ENCODE assay signal across 8 mouse cellular contexts in the genomic region with DNA sequence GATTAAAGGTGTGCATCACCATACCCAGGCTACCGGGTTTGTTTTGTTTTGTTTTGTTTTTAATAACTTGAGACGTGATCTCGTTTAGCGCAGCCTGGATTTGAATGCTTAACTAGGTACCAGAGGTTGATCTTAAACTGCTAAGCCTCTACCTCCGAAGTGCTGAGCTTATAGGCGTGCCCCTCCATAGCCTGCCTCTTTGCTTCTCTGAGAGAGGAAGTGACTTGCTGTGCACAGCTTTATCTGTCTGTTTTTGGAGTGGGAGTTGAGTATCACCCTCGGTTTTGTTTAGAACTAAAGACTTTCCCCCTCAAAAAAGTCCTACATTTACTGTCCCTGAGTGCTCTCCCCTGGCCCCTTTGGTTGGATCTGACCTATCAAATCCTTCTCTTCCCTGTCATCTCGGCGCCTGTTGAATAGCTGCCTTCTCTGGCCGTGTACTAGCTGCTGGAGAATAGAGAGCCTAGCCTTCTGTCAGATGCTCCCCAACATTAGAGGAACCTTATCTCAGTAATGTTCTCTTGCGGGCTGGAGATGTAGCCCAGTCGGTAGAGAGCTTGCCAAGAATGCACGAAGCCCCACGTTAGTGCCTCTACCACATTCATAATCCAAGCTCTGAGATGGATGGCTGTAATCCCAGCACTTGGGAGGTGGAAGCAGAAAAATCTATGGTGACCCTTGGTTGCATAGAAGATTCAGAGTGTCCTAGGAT. TPM values are rescaled to one million over a fixed set of nuclear protein-coding genes. Genes with fewer than 3 reads are reported as not detected.
DNase-seq lines count a peak whose midpoint lies in the region; ATAC-seq lines count a peak whose summit lies in the region.
"Had no signal": no experiment of that assay in that cellular context is flagged by ENCODE, and none has a peak within 500 bp of the region (broad histone marks: within the 10 kb centered on the region; RNA-seq: fewer than 3 reads in every experiment).

No protein-coding gene starts in this region.

- peak overlapping the region; percentile 76 for H3K4me2 ChIP-seq in midbrain, embryonic 13.5 days (replicated peaks)
- no peak overlapping the region for H3K4me2 ChIP-seq in midbrain, embryonic 11.5 days
- peak overlapping the region; percentile 74 for H3K4me2 ChIP-seq in liver, embryonic 15.5 days

- no peak overlapping the region for H3K4me3 ChIP-seq in midbrain, embryonic 13.5 days (replicated peaks)
- no peak overlapping the region for H3K4me3 ChIP-seq in midbrain, embryonic 11.5 days (ENCODE audit: low read depth, low read length)
- peak overlapping the region; percentile 97 for H3K4me3 ChIP-seq in liver, embryonic 15.5 days (replicated peaks)

- H3K4me1 ChIP-seq in midbrain, embryonic 13.5 days (replicated peaks): peaks cover 29% of the 10 kb centered on the region
- H3K4me1 ChIP-seq in midbrain, embryonic 11.5 days (ENCODE audit: control insufficient read depth, insufficient read depth, low read length): peaks cover 8% of the 10 kb centered on the region; the same call in 1 of the 2 replicates
- H3K4me1 ChIP-seq in liver, embryonic 15.5 days (replicated peaks): peaks cover 36% of the 10 kb centered on the region

- ATAC-seq in midbrain, embryonic 13.5 days: no peak
- no peak for ATAC-seq in midbrain, embryonic 11.5 days (ENCODE audit: low FRiP score)
- peak; percentile 61 for ATAC-seq in common myeloid progenitor, adult 5-6 weeks (replicated peaks; ENCODE audit: low read depth, poor library complexity, severe bottlenecking)
- no peak for ATAC-seq in liver, embryonic 15.5 days (ENCODE audit: insufficient read depth)

- H3K9me3 ChIP-seq in midbrain, embryonic 13.5 days: no peaks in the 10 kb centered on the region
- H3K9me3 ChIP-seq in midbrain, embryonic 11.5 days (ENCODE audit: control insufficient read depth, low read length): no peaks in the 10 kb centered on the region
- no peaks in the 10 kb centered on the region for H3K9me3 ChIP-seq in liver, embryonic 15.5 days (replicated peaks)

- WGBS in midbrain, embryonic 13.5 days: 59% methylated on average over 14 of the region's 14 CpGs
- 64% methylated on average over 14 of the region's 14 CpGs for WGBS in midbrain, embryonic 11.5 days
- WGBS in liver, embryonic 15.5 days (ENCODE audit: insufficient replicate concordance): 13% methylated on average over 14 of the region's 14 CpGs

- no peak overlapping the region for H3K27ac ChIP-seq in midbrain, embryonic 13.5 days
- no peak overlapping the region for H3K27ac ChIP-seq in midbrain, embryonic 11.5 days (ENCODE audit: low read depth, low read length)
- H3K27ac ChIP-seq in liver, embryonic 15.5 days (replicated peaks): peak overlapping the region; percentile 68

- H3K9ac ChIP-seq in midbrain, embryonic 13.5 days (replicated peaks): no peak overlapping the region
- H3K9ac ChIP-seq in midbrain, embryonic 11.5 days (ENCODE audit: low read length): no peak overlapping the region
- H3K9ac ChIP-seq in liver, embryonic 15.5 days: peak overlapping the region; percentile 2; the same call in 1 of the 2 replicates

- H3K36me3 ChIP-seq in midbrain, embryonic 13.5 days: no peaks in the 10 kb centered on the region
- no peaks in the 10 kb centered on the region for H3K36me3 ChIP-seq in midbrain, embryonic 11.5 days (ENCODE audit: control insufficient read depth, insufficient read depth, low read length)
- H3K36me3 ChIP-seq in liver, embryonic 15.5 days (replicated peaks): no peaks in the 10 kb centered on the region

- H3K27me3 ChIP-seq in midbrain, embryonic 13.5 days: no peaks in the 10 kb centered on the region
- H3K27me3 ChIP-seq in midbrain, embryonic 11.5 days (ENCODE audit: control insufficient read depth, insufficient read depth, low read length): no peaks in the 10 kb centered on the region
- H3K27me3 ChIP-seq in liver, embryonic 15.5 days: peaks cover 5% of the 10 kb centered on the region; the same call in 1 of the 2 replicates

- DNase-seq in midbrain, embryonic 11.5 days (ENCODE audit: low spot score, missing footprints): no peak
- DNase-seq in thymus, postnatal 10 days (ENCODE audit: low spot score in 2 of 2): peak; percentile 34 to 36
- DNase-seq in adrenal gland, adult 8-10 months: no peak
- no peak for DNase-seq in cerebellum, postnatal 36 days

RNA-seq across cellular contexts. Expression of gene Cdc42, which starts 0.9 kb away (rescaled TPM):
- polyA plus RNA-seq in midbrain, embryonic 13.5 days (2015; fragmentation: Nextera tagmentation; extraction: Ambion mirVana): 749 and 804 TPM in 2 replicates
- polyA plus RNA-seq in midbrain, embryonic 11.5 days (2014; fragmentation: Nextera tagmentation; extraction: Ambion mirVana): 710 and 751 TPM in 2 replicates
- 481 and 507 TPM in 2 replicates for total RNA-seq in common myeloid progenitor, adult 5-6 weeks (2017)
- 247 and 249 TPM in 2 replicates for polyA plus RNA-seq in liver, embryonic 15.5 days (2015; fragmentation: Nextera tagmentation; extraction: Ambion mirVana)
- total RNA-seq in adrenal gland, adult 8-10 months (2022): 100 to 1,000 TPM; 385 to 468 (median 412) TPM

RNA-seq across cellular contexts. Expression of gene Cela3a, which starts 51.1 kb away (rescaled TPM):
- not detected in 2 replicates for polyA plus RNA-seq in midbrain, embryonic 13.5 days (2015; fragmentation: Nextera tagmentation; extraction: Ambion mirVana)
- not detected in 2 replicates for polyA plus RNA-seq in midbrain, embryonic 11.5 days (2014; fragmentation: Nextera tagmentation; extraction: Ambion mirVana)
- not detected in 2 replicates for total RNA-seq in common myeloid progenitor, adult 5-6 weeks (2017)
- not detected in 2 replicates for polyA plus RNA-seq in liver, embryonic 15.5 days (2015; fragmentation: Nextera tagmentation; extraction: Ambion mirVana)
- total RNA-seq in adrenal gland, adult 8-10 months (2022): not detected
- polyA plus RNA-seq: neural tube, embryonic 14.5 days had no signal

Comparison
In these comparisons a context has a peak if more than half of its experiments do, and no peak if none do; other contexts are left out.
1. DNase-seq: peak in thymus, postnatal 10 days (2 of 2); none in midbrain, embryonic 11.5 days (single experiment), adrenal gland, adult 8-10 months (single experiment) and cerebellum, postnatal 36 days (0 of 2).